Mouse (Mus musculus) bone marrow macrophage, adult 2 months (primary cell): ENCODE data around the gene Cpn1.

Experiments used
- CTCF ChIP-seq: IDR thresholded peaks from 2 replicates; pipeline ENCODE4 v1.5.1; 2012; ENCODE audit warnings: low read depth, mild to moderate bottlenecking, low read length, moderate library complexity
- POLR2A ChIP-seq: IDR thresholded peaks from 2 replicates; pipeline ENCODE4 v1.6.1; 2012; ENCODE audit warnings: mild to moderate bottlenecking, low read depth, low read length, borderline replicate concordance

DNA sequence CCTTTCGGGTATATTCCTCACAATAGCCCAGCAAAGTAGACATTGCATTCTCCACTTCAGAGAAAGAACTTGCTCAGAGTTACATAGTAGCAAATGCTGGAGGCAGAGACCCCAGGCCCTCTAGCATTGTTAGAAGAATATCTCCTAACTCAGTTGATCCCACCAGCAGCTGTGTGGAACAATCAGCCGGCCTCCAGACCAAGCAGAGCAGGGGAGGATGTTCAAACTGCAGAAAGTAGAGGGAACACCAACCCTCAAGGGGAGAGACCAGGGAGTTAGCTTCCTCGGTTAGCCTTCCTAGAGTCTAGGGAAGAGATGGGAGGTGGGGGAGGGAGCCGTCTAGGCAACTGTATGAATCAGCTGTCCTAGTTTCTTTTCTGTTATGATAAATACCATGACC, 6.1 kb upstream of the Cpn1 start:
- no peak for TF ChIP-seq POLR2A
- no peak for TF ChIP-seq CTCF
